Mouse (Mus musculus): Measurements from ENCODE around the gene Clint1. TPM values are rescaled to one million over a fixed set of nuclear protein-coding genes. Genes with fewer than 3 reads are reported as not detected.

Gene Clint1
- 103 and 106 TPM in 2 replicates for polyA plus RNA-seq (2016; fragmentation: Nextera tagmentation; extraction: Ambion mirVana)

GRCm38 (mm10) chr11:45851516-45852123, at the start of gene Clint1:
Clint1 (plus strand) TSS chr11:45852051.
- peaks cover 35% of the 10 kb centered on the region for H3K4me1 ChIP-seq (replicated peaks)
- peak within 1 kb of the TSS; percentile 100 for H3K4me3 ChIP-seq (replicated peaks)
- H3K9ac ChIP-seq (replicated peaks): peak within 1 kb of the TSS; percentile 94
- peak; percentile 81 for ATAC-seq (ENCODE audit: insufficient number of reproducible peaks, insufficient read depth, low FRiP score, low TSS enrichment, low read depth)
- WGBS: 1% methylated on average over 57 of the region's 57 CpGs
- peak within 1 kb of the TSS; percentile 84 for H3K27ac ChIP-seq
- no peaks in the 10 kb centered on the region for H3K9me3 ChIP-seq
- H3K4me2 ChIP-seq: peak within 1 kb of the TSS; percentile 64
- H3K27me3 ChIP-seq: no peaks in the 10 kb centered on the region
- peaks cover 24% of the 10 kb centered on the region; the same call in 1 of the 2 replicates for H3K36me3 ChIP-seq

- peaks cover 18% of the 10 kb centered on the region for H3K4me1 ChIP-seq (replicated peaks)
- no peak overlapping the region for H3K4me3 ChIP-seq (replicated peaks)
- no peaks in the 10 kb centered on the region for H3K27me3 ChIP-seq
- no peak overlapping the region for H3K27ac ChIP-seq
- WGBS: 81% methylated on average over 4 of the region's 4 CpGs
- no peak overlapping the region for H3K4me2 ChIP-seq
- ATAC-seq (ENCODE audit: insufficient number of reproducible peaks, insufficient read depth, low FRiP score, low TSS enrichment, low read depth): no peak
- H3K9ac ChIP-seq (replicated peaks): no peak overlapping the region
- no peaks in the 10 kb centered on the region for H3K9me3 ChIP-seq
- H3K36me3 ChIP-seq: no peaks in the 10 kb centered on the region
Measured at GRCm38 (mm10) chr11:45804068-45804467, 47.8 kb upstream of the Clint1 start.

DNA sequence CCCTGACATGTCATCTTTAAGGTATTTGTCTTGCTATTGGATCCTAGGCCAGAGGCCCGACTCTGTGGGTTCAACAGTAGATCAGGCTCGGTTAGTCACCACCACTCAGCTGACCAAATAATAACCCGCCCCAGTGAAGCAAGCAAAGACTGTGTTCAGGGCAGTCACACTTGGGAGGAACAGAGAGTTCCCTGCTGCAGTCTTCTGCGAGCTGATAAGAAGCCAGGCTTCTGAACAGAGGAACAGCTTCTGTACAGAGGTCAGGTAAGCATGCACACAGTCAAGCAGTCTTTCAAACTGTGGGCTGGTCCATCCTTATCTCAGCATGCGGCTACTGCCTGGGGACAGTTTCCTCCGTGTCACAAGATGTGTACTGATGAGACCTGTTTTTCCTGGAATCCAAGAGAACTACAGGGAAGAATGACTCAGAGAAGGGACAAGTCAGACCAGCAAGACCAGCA, 46.5 kb upstream of the Clint1 start:
- WGBS: 80% methylated on average over 6 of the region's 6 CpGs
- no peak overlapping the region for H3K4me3 ChIP-seq (replicated peaks)
- no peaks in the 10 kb centered on the region for H3K9me3 ChIP-seq
- H3K36me3 ChIP-seq: no peaks in the 10 kb centered on the region
- no peak overlapping the region for H3K9ac ChIP-seq (replicated peaks)
- H3K27ac ChIP-seq: no peak overlapping the region
- ATAC-seq (ENCODE audit: insufficient number of reproducible peaks, insufficient read depth, low FRiP score, low TSS enrichment, low read depth): 0 out of 2 replicates have a peak, but pooled peaks have one; percentile 42
- H3K27me3 ChIP-seq: no peaks in the 10 kb centered on the region
- no peak overlapping the region for H3K4me2 ChIP-seq
- H3K4me1 ChIP-seq (replicated peaks): peaks cover 12% of the 10 kb centered on the region

DNA sequence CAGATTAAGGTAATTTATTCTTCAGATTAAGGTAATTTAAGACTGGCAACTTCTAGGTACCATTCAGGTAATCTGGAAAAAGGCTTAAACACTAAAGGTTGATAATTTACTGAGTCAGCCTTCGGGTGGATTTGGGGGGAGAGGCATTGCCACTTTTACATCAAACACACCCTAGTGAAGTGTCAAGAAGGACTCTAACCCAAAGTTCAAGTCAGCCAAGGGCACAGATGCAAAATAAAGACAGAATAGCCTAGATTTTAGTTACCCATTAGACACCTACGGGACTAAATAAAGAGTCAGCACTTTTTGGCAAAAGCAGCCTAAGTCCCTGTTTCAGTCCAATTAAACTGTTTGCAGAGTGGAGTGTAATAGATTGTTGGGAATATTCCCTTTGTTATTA, 46.0 kb upstream of the Clint1 start:
- Histone ChIP-seq H3K27ac (no peak overlapping the region), H3K36me3 (no peaks in the 10 kb centered on the region), H3K27me3 (no peaks in the 10 kb centered on the region), H3K9me3 (no peaks in the 10 kb centered on the region), H3K9ac (replicated peaks) (no peak overlapping the region), H3K4me3 (replicated peaks) (no peak overlapping the region), H3K4me1 (replicated peaks) (peaks cover 9% of the 10 kb centered on the region; the same call in 1 of the 2 replicates), H3K4me2 (no peak overlapping the region)
- WGBS: 71% methylated on average over 2 of the region's 2 CpGs
- no peak for ATAC-seq (ENCODE audit: insufficient number of reproducible peaks, insufficient read depth, low FRiP score, low TSS enrichment, low read depth)

GRCm38 (mm10) chr11:45806264-45806663, 45.6 kb upstream of the Clint1 start:
- Histone ChIP-seq H3K27me3 (no peaks in the 10 kb centered on the region), H3K9me3 (no peaks in the 10 kb centered on the region), H3K4me3 (replicated peaks) (no peak overlapping the region), H3K9ac (replicated peaks) (no peak overlapping the region), H3K36me3 (no peaks in the 10 kb centered on the region), H3K4me2 (no peak overlapping the region), H3K4me1 (replicated peaks) (peaks cover 9% of the 10 kb centered on the region; the same call in 1 of the 2 replicates), H3K27ac (no peak overlapping the region)
- 88% methylated on average over 2 of the region's 2 CpGs for whole genome bisulfite sequencing
- no peak for ATAC-seq (ENCODE audit: insufficient number of reproducible peaks, insufficient read depth, low FRiP score, low TSS enrichment, low read depth)

GRCm38 (mm10) chr11:45806809-45807208, 45.0 kb upstream of the Clint1 start:
- no peak for ATAC-seq (ENCODE audit: insufficient number of reproducible peaks, insufficient read depth, low FRiP score, low TSS enrichment, low read depth)
- no peak overlapping the region for H3K9ac ChIP-seq (replicated peaks)
- H3K36me3 ChIP-seq: no peaks in the 10 kb centered on the region
- H3K4me1 ChIP-seq (replicated peaks): peaks cover 9% of the 10 kb centered on the region; the same call in 1 of the 2 replicates
- H3K9me3 ChIP-seq: no peaks in the 10 kb centered on the region
- H3K4me2 ChIP-seq: no peak overlapping the region
- no peaks in the 10 kb centered on the region for H3K27me3 ChIP-seq
- WGBS: 93% methylated on average over 3 of the region's 3 CpGs
- H3K27ac ChIP-seq: no peak overlapping the region
- H3K4me3 ChIP-seq (replicated peaks): no peak overlapping the region

DNA sequence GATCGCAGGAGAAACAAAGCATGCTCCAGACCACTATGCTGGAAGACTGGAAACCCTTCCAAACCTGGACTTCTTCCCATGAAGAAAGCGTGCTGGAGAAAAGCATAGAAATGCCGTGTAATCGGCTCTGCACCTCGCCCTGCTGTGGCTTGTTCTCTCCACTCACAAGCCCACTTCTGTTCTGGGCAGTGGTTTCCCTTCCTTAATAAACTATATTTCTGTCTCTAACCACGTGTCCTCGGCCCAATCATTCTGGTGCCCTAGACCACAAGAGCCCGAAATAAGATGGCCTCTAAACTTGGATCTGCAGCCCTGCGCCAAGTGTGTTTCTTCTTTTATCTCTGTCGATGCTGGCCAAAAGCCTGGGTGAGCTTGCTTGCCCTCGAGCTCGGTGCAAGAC, 44.0 kb upstream of the Clint1 start:
- no peaks in the 10 kb centered on the region for H3K27me3 ChIP-seq
- WGBS: 81% methylated on average over 12 of the region's 12 CpGs
- no peak overlapping the region for H3K4me2 ChIP-seq
- H3K9me3 ChIP-seq: no peaks in the 10 kb centered on the region
- ATAC-seq (ENCODE audit: insufficient number of reproducible peaks, insufficient read depth, low FRiP score, low TSS enrichment, low read depth): no peak
- H3K4me1 ChIP-seq (replicated peaks): peaks cover 9% of the 10 kb centered on the region; the same call in 1 of the 2 replicates
- no peak overlapping the region for H3K4me3 ChIP-seq (replicated peaks)
- no peaks in the 10 kb centered on the region for H3K36me3 ChIP-seq
- no peak overlapping the region for H3K9ac ChIP-seq (replicated peaks)
- H3K27ac ChIP-seq: no peak overlapping the region

GRCm38 (mm10) chr11:45809424-45809823, 42.4 kb upstream of the Clint1 start:
- Histone ChIP-seq H3K27me3 (no peaks in the 10 kb centered on the region), H3K27ac (no peak overlapping the region), H3K9me3 (no peaks in the 10 kb centered on the region), H3K4me3 (replicated peaks) (no peak overlapping the region), H3K36me3 (no peaks in the 10 kb centered on the region), H3K4me1 (replicated peaks) (peaks cover 9% of the 10 kb centered on the region; the same call in 1 of the 2 replicates), H3K9ac (replicated peaks) (no peak overlapping the region), H3K4me2 (no peak overlapping the region)
- no peak for ATAC-seq (ENCODE audit: insufficient number of reproducible peaks, insufficient read depth, low FRiP score, low TSS enrichment, low read depth)
- 43% methylated on average over 5 of the region's 5 CpGs for WGBS

- Histone ChIP-seq H3K9me3 (no peaks in the 10 kb centered on the region), H3K4me1 (replicated peaks) (peaks cover 9% of the 10 kb centered on the region; the same call in 1 of the 2 replicates), H3K9ac (replicated peaks) (no peak overlapping the region), H3K27ac (no peak overlapping the region), H3K4me3 (replicated peaks) (no peak overlapping the region), H3K36me3 (no peaks in the 10 kb centered on the region), H3K4me2 (no peak overlapping the region), H3K27me3 (no peaks in the 10 kb centered on the region)
- ATAC-seq (ENCODE audit: insufficient number of reproducible peaks, insufficient read depth, low FRiP score, low TSS enrichment, low read depth): no peak
- 78% methylated on average over 6 of the region's 6 CpGs for WGBS
Measured at GRCm38 (mm10) chr11:45810056-45810455, 41.8 kb upstream of the Clint1 start.

DNA sequence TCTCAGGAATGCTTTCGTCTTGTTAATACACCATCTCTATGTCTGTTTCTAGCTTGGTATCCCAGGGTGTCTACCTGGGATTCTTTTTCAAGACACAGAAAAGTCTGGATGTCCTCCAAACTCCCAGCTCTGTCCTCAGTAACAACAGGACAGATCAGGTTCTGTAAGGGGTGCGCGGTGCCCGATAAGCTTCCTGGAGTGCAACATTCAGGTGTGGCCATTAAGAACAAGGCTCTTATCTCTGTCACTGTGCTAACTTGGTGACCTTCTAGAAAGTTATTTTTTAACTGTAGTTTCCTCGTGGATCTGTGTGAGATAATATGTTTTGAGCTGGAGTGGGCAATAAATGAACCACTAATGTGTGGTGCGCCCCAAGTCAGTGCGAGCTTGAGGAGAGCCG, 41.0 kb upstream of the Clint1 start:
- H3K27ac ChIP-seq: no peak overlapping the region
- no peaks in the 10 kb centered on the region for H3K36me3 ChIP-seq
- H3K9me3 ChIP-seq: no peaks in the 10 kb centered on the region
- peaks cover 9% of the 10 kb centered on the region; the same call in 1 of the 2 replicates for H3K4me1 ChIP-seq (replicated peaks)
- H3K4me2 ChIP-seq: no peak overlapping the region
- H3K4me3 ChIP-seq (replicated peaks): no peak overlapping the region
- ATAC-seq (ENCODE audit: insufficient number of reproducible peaks, insufficient read depth, low FRiP score, low TSS enrichment, low read depth): no peak
- H3K9ac ChIP-seq (replicated peaks): no peak overlapping the region
- H3K27me3 ChIP-seq: no peaks in the 10 kb centered on the region
- 95% methylated on average over 8 of the region's 8 CpGs for WGBS

GRCm38 (mm10) chr11:45815603-45816002, 36.2 kb upstream of the Clint1 start:
- WGBS: 83% methylated on average over 10 of the region's 10 CpGs
- H3K27me3 ChIP-seq: no peaks in the 10 kb centered on the region

GRCm38 (mm10) chr11:45816712-45817111, 35.1 kb upstream of the Clint1 start:
- H3K27me3 ChIP-seq: no peaks in the 10 kb centered on the region
- no peak for ATAC-seq (ENCODE audit: insufficient number of reproducible peaks, insufficient read depth, low FRiP score, low TSS enrichment, low read depth)
- 77% methylated on average over 1 of the region's 1 CpGs for WGBS
- no peaks in the 10 kb centered on the region for H3K4me1 ChIP-seq (replicated peaks)
- no peaks in the 10 kb centered on the region for H3K9me3 ChIP-seq
- no peak overlapping the region for H3K4me2 ChIP-seq
- H3K9ac ChIP-seq (replicated peaks): no peak overlapping the region
- H3K27ac ChIP-seq: no peak overlapping the region
- H3K36me3 ChIP-seq: no peaks in the 10 kb centered on the region
- no peak overlapping the region for H3K4me3 ChIP-seq (replicated peaks)

More at GRCm38 (mm10) chr11:45815603-45816002, 36.2 kb upstream of the Clint1 start:
- Histone ChIP-seq H3K4me1 (replicated peaks) (no peaks in the 10 kb centered on the region), H3K27ac (no peak overlapping the region), H3K4me3 (replicated peaks) (no peak overlapping the region), H3K9me3 (no peaks in the 10 kb centered on the region), H3K36me3 (no peaks in the 10 kb centered on the region), H3K4me2 (no peak overlapping the region), H3K9ac (replicated peaks) (no peak overlapping the region)
- no peak for ATAC-seq (ENCODE audit: insufficient number of reproducible peaks, insufficient read depth, low FRiP score, low TSS enrichment, low read depth)
